ENCODE assay signal across 24 mouse cellular contexts in genomic region chr1:132434032-132434431, GRCm38 (mm10).
"Had no signal": no experiment of that assay in that cellular context is flagged by ENCODE, and none has a peak within 500 bp of the region (broad histone marks: within the 10 kb centered on the region; RNA-seq: fewer than 3 reads in every experiment).

No protein-coding gene starts in this region.

- H3K9me3 ChIP-seq: heart, embryonic 13.5 days; heart, embryonic 15.5 days; hindbrain, embryonic 12.5 days; hindbrain, embryonic 15.5 days; limb, embryonic 10.5 days; limb, embryonic 12.5 days; liver, embryonic 13.5 days; liver, embryonic 15.5 days had no signal

- H3K9ac ChIP-seq: heart, embryonic 13.5 days; heart, embryonic 15.5 days; hindbrain, embryonic 12.5 days; hindbrain, embryonic 15.5 days; limb, embryonic 12.5 days; liver, embryonic 13.5 days; liver, embryonic 15.5 days; liver, postnatal 0 days had no signal

- DNase-seq: gastrocnemius, postnatal 36 days; heart, adult 2 months; heart, postnatal 14 days; heart, postnatal 36 days; kidney, adult 11 months; kidney, adult 2 months; kidney, adult 9 months; kidney, postnatal 10 days; kidney, postnatal 25 days; kidney, postnatal 4 days; liver; liver, embryonic 13.5 days; liver, postnatal 0 days had no signal

- H3K27me3 ChIP-seq: heart, embryonic 13.5 days; heart, embryonic 15.5 days; hindbrain, embryonic 12.5 days; hindbrain, embryonic 15.5 days; limb, embryonic 12.5 days; liver, embryonic 13.5 days; liver, embryonic 15.5 days had no signal

- H3K4me2 ChIP-seq: heart, embryonic 11.5 days; heart, embryonic 13.5 days; heart, embryonic 15.5 days; hindbrain, embryonic 12.5 days; hindbrain, embryonic 15.5 days; limb, embryonic 12.5 days; liver, embryonic 11.5 days; liver, embryonic 13.5 days; liver, embryonic 15.5 days had no signal

- H3K27ac ChIP-seq: heart, adult 2 months; heart, embryonic 13.5 days; heart, embryonic 15.5 days; hindbrain, embryonic 12.5 days; hindbrain, embryonic 15.5 days; left cerebral cortex, adult 2 months; limb, embryonic 10.5 days; limb, embryonic 12.5 days; liver, embryonic 13.5 days; liver, embryonic 15.5 days had no signal

- ATAC-seq: intestine, embryonic 16.5 days; liver, postnatal 0 days had no signal

- H3K4me3 ChIP-seq: heart, adult 2 months; heart, embryonic 13.5 days; heart, embryonic 15.5 days; hindbrain, embryonic 12.5 days; hindbrain, embryonic 15.5 days; left cerebral cortex, adult 2 months; limb, embryonic 10.5 days; limb, embryonic 12.5 days; liver, embryonic 13.5 days; liver, embryonic 15.5 days had no signal
